18 mouse cellular contexts compared by ENCODE assay signal in genomic region chr19:3829863-3830262, GRCm38 (mm10).
"Had no signal": no experiment of that assay in that cellular context is flagged by ENCODE, and none has a peak within 500 bp of the region (broad histone marks: within the 10 kb centered on the region; RNA-seq: fewer than 3 reads in every experiment).

No protein-coding gene starts in this region.

- H3K4me3 ChIP-seq: midbrain, embryonic 10.5 days; midbrain, embryonic 13.5 days; midbrain, embryonic 15.5 days; myocyte; neural tube, embryonic 13.5 days; neural tube, embryonic 15.5 days had no signal

- H3K4me2 ChIP-seq: lung, embryonic 14.5 days; midbrain, embryonic 13.5 days; midbrain, embryonic 15.5 days; neural tube, embryonic 13.5 days; neural tube, embryonic 15.5 days had no signal

- H3K36me3 ChIP-seq: midbrain, embryonic 10.5 days; midbrain, embryonic 13.5 days; midbrain, embryonic 15.5 days; neural tube, embryonic 13.5 days; neural tube, embryonic 15.5 days had no signal

- H3K27ac ChIP-seq: liver, embryonic 14.5 days; midbrain, embryonic 10.5 days; midbrain, embryonic 13.5 days; midbrain, embryonic 15.5 days; neural tube, embryonic 13.5 days; neural tube, embryonic 15.5 days had no signal

- H3K27me3 ChIP-seq: midbrain, embryonic 13.5 days; midbrain, embryonic 15.5 days; neural tube, embryonic 13.5 days; neural tube, embryonic 15.5 days had no signal

- H3K4me1 ChIP-seq: midbrain, embryonic 10.5 days; midbrain, embryonic 13.5 days; midbrain, embryonic 15.5 days; neural tube, embryonic 13.5 days; neural tube, embryonic 15.5 days had no signal

- ATAC-seq: midbrain, embryonic 13.5 days; midbrain, embryonic 15.5 days had no signal

- H3K9ac ChIP-seq: liver, embryonic 14.5 days; lung, embryonic 14.5 days; midbrain, embryonic 13.5 days; midbrain, embryonic 15.5 days; neural tube, embryonic 13.5 days; neural tube, embryonic 15.5 days had no signal

- DNase-seq: lung, adult 18-20 months; lung, embryonic 14.5 days; lung, postnatal 10 days; lung, postnatal 4 days; retina, postnatal 1 day; right cerebral cortex, adult 18-20 months; right cerebral cortex, postnatal 25 days; right cerebral cortex, postnatal 4 days; thymus, adult 2 months; thymus, postnatal 25 days; thymus, postnatal 4 days had no signal

- H3K9me3 ChIP-seq: midbrain, embryonic 10.5 days; midbrain, embryonic 13.5 days; midbrain, embryonic 15.5 days; neural tube, embryonic 13.5 days; neural tube, embryonic 15.5 days had no signal
